Mouse (Mus musculus) forebrain, embryonic 12.5 days (tissue): ENCODE results near the gene Entpd4b. TPM values are rescaled to one million over a fixed set of nuclear protein-coding genes. Genes with fewer than 3 reads are reported as not detected.
"Not testable (repeated sequence)": the region's sequence is repeated elsewhere in the genome, so short reads cannot be mapped to it uniquely, and the experiment has no call there.

Source experiments
- ATAC-seq: fragments of 200-750 bp; cut with Nextera tagmentation; 2 replicates; pipeline ENCODE4 v1.8.0; 2017; ENCODE audit warnings: moderate TSS enrichment; ENCODE audit not compliant: low FRiP score
- H3K27ac ChIP-seq: fragments of 300-500 bp; sonication (generic); 2 replicates; pipeline ENCODE4 v1.5.1; 2016; ENCODE audit warnings: mild to moderate bottlenecking
- H3K27me3 ChIP-seq: fragments of 300-500 bp; sonication (generic); 2 replicates; pipeline ENCODE4 v1.6.1; 2016; ENCODE audit warnings: mild to moderate bottlenecking
- H3K36me3 ChIP-seq: fragments of 300-500 bp; sonication (generic); replicated peaks from 2 replicates; pipeline ENCODE4 v1.6.1; 2016; ENCODE audit warnings: mild to moderate bottlenecking
- H3K4me1 ChIP-seq: fragments of 300-500 bp; sonication (generic); 2 replicates; pipeline ENCODE4 v1.6.1; 2016
- H3K4me2 ChIP-seq: fragments of 300-500 bp; sonication (generic); 2 replicates; pipeline ENCODE4 v1.6.1; 2016; ENCODE audit warnings: mild to moderate bottlenecking, moderate library complexity
- H3K4me3 ChIP-seq: fragments of 300-500 bp; sonication (generic); replicated peaks from 2 replicates; pipeline ENCODE4 v1.5.1; 2016; ENCODE audit warnings: mild to moderate bottlenecking
- H3K9ac ChIP-seq: fragments of 300-500 bp; sonication (generic); 2 replicates; pipeline ENCODE4 v1.6.1; 2016; ENCODE audit warnings: mild to moderate bottlenecking
- H3K9me3 ChIP-seq: fragments of 300-500 bp; sonication (generic); 2 replicates; pipeline ENCODE4 v1.6.1; 2016
- WGBS: fragments of 180-500 bp; shearing (Covaris S2); methylation state at CpG from one replicate; pipeline ENCODE4 v1.1.7; 2016; 5-methylcytosine and 5-hydroxymethylcytosine counted together
- polyA plus RNA-seq: library from polyadenylated mRNA; unstranded; fragments of >200 nt; fragmentation: Nextera tagmentation; extraction: Ambion mirVana; gene quantifications from 2 replicates; pipeline ENCODE4 v1.2.1, GENCODE M21; 2016

The Entpd4b gene
- polyA plus RNA-seq: 8.1 and 9.0 TPM in 2 replicates

GRCm38 (mm10) chr14:69555110-69555831 is at the start of gene Entpd4b:
Entpd4b (plus strand) TSS chr14:69555424.
- not testable (repeated sequence) for H3K4me1 ChIP-seq, H3K4me3 ChIP-seq, H3K27me3 ChIP-seq, H3K9ac ChIP-seq, H3K36me3 ChIP-seq, H3K9me3 ChIP-seq, H3K4me2 ChIP-seq, H3K27ac ChIP-seq
- ATAC-seq: peak; percentile 98
- no CpG with 5 or more reads among the region's 68 CpGs for WGBS

- not testable (repeated sequence) for H3K36me3 ChIP-seq, H3K9ac ChIP-seq, H3K4me3 ChIP-seq, H3K4me2 ChIP-seq, H3K4me1 ChIP-seq, H3K9me3 ChIP-seq, H3K27ac ChIP-seq, H3K27me3 ChIP-seq, ATAC-seq
- no CpG with 5 or more reads among the region's 1 CpGs for WGBS
Observed at GRCm38 (mm10) chr14:69507000-69507399, 48.2 kb upstream of the Entpd4b start.

GRCm38 (mm10) chr14:69512449-69512848 is 42.8 kb upstream of the Entpd4b start, which contains the start of gene Gm27179:
Gm27179 (minus strand) TSS chr14:69512549.
- WGBS: no CpG with 5 or more reads among the region's 2 CpGs

GRCm38 (mm10) chr14:69520810-69521209 is 34.4 kb upstream of the Entpd4b start:
- no CpG with 5 or more reads among the region's 2 CpGs for WGBS
- not testable (repeated sequence) for H3K27me3 ChIP-seq, H3K4me2 ChIP-seq, ATAC-seq, H3K9me3 ChIP-seq, H3K27ac ChIP-seq, H3K36me3 ChIP-seq, H3K4me1 ChIP-seq, H3K4me3 ChIP-seq, H3K9ac ChIP-seq

More at GRCm38 (mm10) chr14:69512449-69512848, 42.8 kb upstream of the Entpd4b start, which contains the start of gene Gm27179:
- not testable (repeated sequence) for H3K9me3 ChIP-seq, H3K4me2 ChIP-seq, H3K36me3 ChIP-seq, H3K4me3 ChIP-seq, ATAC-seq, H3K4me1 ChIP-seq, H3K27me3 ChIP-seq, H3K9ac ChIP-seq, H3K27ac ChIP-seq

GRCm38 (mm10) chr14:69523001-69523400 is 32.2 kb upstream of the Entpd4b start:
- H3K4me2 ChIP-seq, ATAC-seq, H3K36me3 ChIP-seq, H3K27me3 ChIP-seq, H3K9me3 ChIP-seq, H3K9ac ChIP-seq, H3K27ac ChIP-seq, H3K4me1 ChIP-seq, H3K4me3 ChIP-seq: not testable (repeated sequence)
- no CpG with 5 or more reads among the region's 1 CpGs for WGBS

- not testable (repeated sequence) for H3K4me3 ChIP-seq, H3K27me3 ChIP-seq, H3K9ac ChIP-seq, H3K36me3 ChIP-seq, H3K4me2 ChIP-seq, H3K27ac ChIP-seq, H3K4me1 ChIP-seq, ATAC-seq, H3K9me3 ChIP-seq
- WGBS: no CpG with 5 or more reads among the region's 1 CpGs
Observed at GRCm38 (mm10) chr14:69526202-69526601, 29.0 kb upstream of the Entpd4b start.

GRCm38 (mm10) chr14:69536539-69536938 is 18.7 kb upstream of the Entpd4b start:
- not testable (repeated sequence) for H3K4me1 ChIP-seq, H3K4me3 ChIP-seq, H3K9me3 ChIP-seq, H3K4me2 ChIP-seq, H3K9ac ChIP-seq, ATAC-seq, H3K27ac ChIP-seq, H3K36me3 ChIP-seq, H3K27me3 ChIP-seq
- WGBS: no CpG with 5 or more reads among the region's 7 CpGs

- not testable (repeated sequence) for H3K9ac ChIP-seq, H3K27me3 ChIP-seq, H3K36me3 ChIP-seq, H3K9me3 ChIP-seq, H3K27ac ChIP-seq, H3K4me3 ChIP-seq, ATAC-seq, H3K4me2 ChIP-seq, H3K4me1 ChIP-seq
- no CpG with 5 or more reads among the region's 5 CpGs for WGBS
Observed at GRCm38 (mm10) chr14:69540113-69540512, 15.1 kb upstream of the Entpd4b start.

GRCm38 (mm10) chr14:69542695-69543094 is 12.5 kb upstream of the Entpd4b start:
- WGBS: no CpG with 5 or more reads among the region's 7 CpGs
- not testable (repeated sequence) for H3K4me3 ChIP-seq, H3K36me3 ChIP-seq, H3K27ac ChIP-seq, H3K9ac ChIP-seq, H3K4me1 ChIP-seq, ATAC-seq, H3K4me2 ChIP-seq, H3K27me3 ChIP-seq, H3K9me3 ChIP-seq

GRCm38 (mm10) chr14:69544033-69544432 is 11.2 kb upstream of the Entpd4b start:
- WGBS: no CpG with 5 or more reads among the region's 7 CpGs
- not testable (repeated sequence) for H3K36me3 ChIP-seq, H3K27me3 ChIP-seq

GRCm38 (mm10) chr14:69545052-69545451 is 10.2 kb upstream of the Entpd4b start:
- not testable (repeated sequence) for H3K9me3 ChIP-seq, ATAC-seq, H3K36me3 ChIP-seq, H3K4me3 ChIP-seq, H3K4me1 ChIP-seq, H3K27me3 ChIP-seq, H3K27ac ChIP-seq, H3K4me2 ChIP-seq, H3K9ac ChIP-seq
- no CpG with 5 or more reads among the region's 2 CpGs for WGBS

More at GRCm38 (mm10) chr14:69544033-69544432, 11.2 kb upstream of the Entpd4b start:
- not testable (repeated sequence) for H3K4me2 ChIP-seq, H3K4me3 ChIP-seq, H3K9me3 ChIP-seq, H3K4me1 ChIP-seq, H3K27ac ChIP-seq, ATAC-seq, H3K9ac ChIP-seq

- not testable (repeated sequence) for H3K27me3 ChIP-seq, H3K9ac ChIP-seq, ATAC-seq, H3K4me2 ChIP-seq, H3K4me1 ChIP-seq, H3K27ac ChIP-seq, H3K36me3 ChIP-seq, H3K4me3 ChIP-seq, H3K9me3 ChIP-seq
- WGBS: no CpG with 5 or more reads among the region's 4 CpGs
Observed at GRCm38 (mm10) chr14:69547310-69547709, 7.9 kb upstream of the Entpd4b start.

GRCm38 (mm10) chr14:69556820-69557219 is 1.6 kb downstream of the Entpd4b start:
- H3K9ac ChIP-seq, ATAC-seq, H3K4me2 ChIP-seq, H3K4me1 ChIP-seq, H3K27me3 ChIP-seq, H3K36me3 ChIP-seq, H3K27ac ChIP-seq, H3K9me3 ChIP-seq, H3K4me3 ChIP-seq: not testable (repeated sequence)
- WGBS: no CpG with 5 or more reads among the region's 8 CpGs
